Mouse (Mus musculus): ENCODE results near the gene Trpt1. TPM values are rescaled to one million over a fixed set of nuclear protein-coding genes. Genes with fewer than 3 reads are reported as not detected.

The Trpt1 gene
- polyA plus RNA-seq, 1 experiment from 2014 or later: 12.7 TPM

- H3K4me2 ChIP-seq (replicated peaks): peak overlapping the region; percentile 62
- H3K9me3 ChIP-seq: no peaks in the 10 kb centered on the region
- peaks cover 7% of the 10 kb centered on the region for H3K36me3 ChIP-seq
- peaks cover 33% of the 10 kb centered on the region for H3K4me1 ChIP-seq
- no peak overlapping the region for H3K27ac ChIP-seq
- peaks cover 15% of the 10 kb centered on the region for H3K27me3 ChIP-seq (replicated peaks)
- 15% methylated on average over 15 of the region's 15 CpGs for WGBS
- peak overlapping the region; percentile 57; the same call in 1 of the 2 replicates for H3K9ac ChIP-seq
- no peak for ATAC-seq (ENCODE audit: low FRiP score, low read depth)
- H3K4me3 ChIP-seq: peak overlapping the region; percentile 48
These were observed 27.2 kb upstream of the Trpt1 start for GRCm38 (mm10) chr19:6968491-6969271.

DNA sequence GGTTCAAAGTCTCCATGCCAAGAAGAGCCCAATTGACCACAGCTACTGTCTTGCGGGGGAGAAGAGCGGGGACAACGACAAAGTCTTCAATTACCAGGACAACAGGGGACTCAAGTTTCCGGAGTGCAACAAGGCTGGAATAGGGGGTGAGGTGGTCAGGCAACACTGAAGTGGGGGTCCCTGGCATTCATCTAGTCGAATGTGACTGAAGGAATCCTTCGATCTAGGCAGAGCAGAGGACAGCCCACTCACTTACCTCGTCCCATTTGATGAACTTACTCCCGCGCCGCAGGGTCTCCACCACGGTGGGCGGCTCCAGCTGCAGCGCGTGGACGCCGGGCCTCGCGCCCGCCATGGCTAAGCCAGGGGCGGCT is 26.7 kb upstream of the Trpt1 start:
- Histone ChIP-seq H3K4me1 (peaks cover 38% of the 10 kb centered on the region), H3K4me3 (peak overlapping the region; percentile 48), H3K36me3 (peaks cover 7% of the 10 kb centered on the region), H3K27ac (no peak overlapping the region), H3K4me2 (replicated peaks) (peak overlapping the region; percentile 62), H3K9me3 (no peaks in the 10 kb centered on the region), H3K27me3 (replicated peaks) (peaks cover 15% of the 10 kb centered on the region), H3K9ac (peak overlapping the region; percentile 57)
- WGBS: under 1% methylated on average over 20 of the region's 20 CpGs
- no peak for ATAC-seq (ENCODE audit: low FRiP score, low read depth)

DNA sequence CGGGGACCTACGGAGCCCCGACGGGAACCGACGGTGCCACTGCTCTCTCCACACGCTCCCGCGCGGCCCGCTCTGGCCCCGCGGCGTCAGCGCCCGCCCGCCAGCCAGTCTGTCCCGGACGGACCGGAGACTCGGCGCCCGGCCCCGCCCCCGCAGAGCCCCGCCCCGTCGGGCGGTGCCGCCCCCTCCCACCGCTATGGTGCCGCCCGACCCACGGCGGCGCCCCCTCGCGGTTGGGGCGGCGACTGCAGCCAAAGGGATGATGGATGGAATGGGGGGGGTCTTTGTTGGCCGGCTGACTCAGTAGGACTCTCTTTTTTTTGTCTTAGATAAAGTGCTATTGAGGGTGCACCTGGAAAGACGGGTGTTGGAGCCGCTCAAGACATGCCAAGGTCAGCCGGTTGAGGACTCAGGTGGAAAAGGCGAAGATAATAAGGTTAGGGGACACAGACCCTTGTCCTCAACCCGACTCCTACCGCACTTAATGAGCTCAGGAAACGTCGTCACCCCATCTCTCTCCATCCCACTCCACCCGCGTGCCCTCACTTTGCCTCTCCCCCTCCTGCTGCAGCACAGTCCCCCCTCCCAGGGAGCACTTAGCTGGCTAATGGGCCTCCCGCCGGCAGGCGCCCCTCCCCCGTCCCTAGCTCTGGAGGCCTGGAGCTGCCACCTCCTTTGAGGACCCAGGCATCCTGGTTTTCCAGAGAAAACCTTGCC is 26.1 kb upstream of the Trpt1 start:
- H3K27ac ChIP-seq: no peak overlapping the region
- H3K4me2 ChIP-seq (replicated peaks): peak overlapping the region; percentile 62

DNA sequence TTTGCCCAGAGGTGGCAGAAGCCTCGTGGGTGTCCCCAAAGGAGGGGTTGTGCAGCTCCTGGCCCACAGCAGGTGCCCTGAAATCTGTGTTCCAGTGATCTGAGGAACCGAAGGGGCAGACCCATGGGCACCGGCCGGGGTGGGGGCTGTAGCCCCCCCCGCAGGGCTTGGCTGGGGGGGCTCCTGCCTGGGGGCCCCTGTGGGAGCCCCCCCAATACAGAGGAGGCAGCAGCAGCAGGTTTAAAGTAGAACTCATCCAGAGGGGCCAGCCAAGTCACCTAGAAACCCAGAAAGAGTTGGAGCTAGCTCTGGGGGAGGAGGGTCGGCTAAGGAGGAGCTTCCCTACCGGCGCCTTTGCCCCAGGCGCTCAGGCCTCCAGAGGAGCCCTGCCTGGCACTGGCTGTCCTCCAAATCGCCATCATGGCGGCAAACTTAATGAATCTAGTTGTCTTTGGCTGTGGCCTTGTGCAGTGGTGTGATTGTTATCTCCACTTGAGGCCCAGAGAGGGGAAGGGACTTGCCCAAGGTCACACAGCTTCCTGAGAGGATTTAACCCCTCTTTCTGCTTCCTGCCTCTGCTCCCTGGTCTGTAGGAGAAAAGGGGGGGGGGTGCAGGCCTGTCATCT is 25.4 kb upstream of the Trpt1 start:
- no peak for ATAC-seq (ENCODE audit: low FRiP score, low read depth)
- Histone ChIP-seq H3K9me3 (no peaks in the 10 kb centered on the region), H3K9ac (no peak overlapping the region), H3K4me1 (peaks cover 38% of the 10 kb centered on the region), H3K27ac (no peak overlapping the region), H3K4me2 (replicated peaks) (peak overlapping the region; percentile 62), H3K4me3 (peak overlapping the region; percentile 48; the same call in 1 of the 2 replicates), H3K36me3 (no peaks in the 10 kb centered on the region), H3K27me3 (replicated peaks) (peaks cover 15% of the 10 kb centered on the region)
- WGBS: 20% methylated on average over 11 of the region's 11 CpGs

More for the DNA sequence above, 26.1 kb upstream of the Trpt1 start:
- under 1% methylated on average over 50 of the region's 55 CpGs for WGBS
- no peak for ATAC-seq (ENCODE audit: low FRiP score, low read depth)
- peaks cover 15% of the 10 kb centered on the region for H3K27me3 ChIP-seq (replicated peaks)
- peak overlapping the region; percentile 57 for H3K9ac ChIP-seq
- H3K9me3 ChIP-seq: no peaks in the 10 kb centered on the region
- peaks cover 2% of the 10 kb centered on the region for H3K36me3 ChIP-seq
- peaks cover 38% of the 10 kb centered on the region for H3K4me1 ChIP-seq
- H3K4me3 ChIP-seq: peak overlapping the region; percentile 48

GRCm38 (mm10) chr19:6971644-6972043 is 24.3 kb upstream of the Trpt1 start:
- H3K9ac ChIP-seq: 0 out of 2 replicates have a peak overlapping the region, but pooled peaks have one; percentile 21
- H3K4me1 ChIP-seq: peaks cover 48% of the 10 kb centered on the region
- H3K36me3 ChIP-seq: 0 out of 2 replicates have a peak, but pooled peaks cover under 1% of the 10 kb centered on the region
- H3K4me2 ChIP-seq (replicated peaks): 0 out of 2 replicates have a peak overlapping the region, but pooled peaks have one; percentile 7
- 22% methylated on average over 6 of the region's 6 CpGs for WGBS
- no peak overlapping the region for H3K27ac ChIP-seq
- no peaks in the 10 kb centered on the region for H3K9me3 ChIP-seq
- no peak overlapping the region for H3K4me3 ChIP-seq
- H3K27me3 ChIP-seq (replicated peaks): peaks cover 15% of the 10 kb centered on the region
- no peak for ATAC-seq (ENCODE audit: low FRiP score, low read depth)

DNA sequence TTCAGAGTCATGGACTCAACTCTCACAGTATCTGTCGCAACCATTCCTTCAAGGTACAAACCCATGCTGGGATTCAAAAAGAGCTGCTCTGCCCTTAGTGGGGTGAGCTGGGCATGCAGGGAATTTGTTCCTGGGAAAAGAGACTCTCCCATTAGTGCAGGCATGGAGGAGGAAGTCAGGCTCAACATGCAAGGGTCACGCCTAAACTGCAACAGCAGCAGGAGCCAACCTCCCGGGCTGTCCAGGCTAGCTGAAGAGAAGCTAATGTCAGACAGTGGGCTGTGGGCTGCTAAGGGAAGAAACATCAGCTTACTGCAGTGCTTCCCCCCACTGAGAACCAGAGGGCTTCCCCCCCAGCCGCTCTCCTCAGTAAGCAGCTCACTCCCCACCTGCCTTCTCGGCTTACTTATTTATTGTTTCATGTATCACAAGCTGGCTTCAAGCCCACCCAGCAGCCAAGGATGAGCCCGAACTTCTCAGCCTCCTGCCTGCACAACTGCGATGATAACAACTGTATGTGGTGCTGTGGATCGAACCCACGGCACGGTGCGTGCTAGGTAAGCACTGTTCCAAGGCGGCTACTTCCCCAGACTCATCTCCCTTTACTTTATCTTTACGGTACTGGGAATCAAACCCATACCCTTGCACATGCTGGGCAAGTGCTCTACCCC is 23.5 kb upstream of the Trpt1 start:
- Histone ChIP-seq H3K27me3 (replicated peaks) (peaks cover 15% of the 10 kb centered on the region), H3K27ac (no peak overlapping the region), H3K4me1 (peaks cover 54% of the 10 kb centered on the region), H3K9ac (no peak overlapping the region), H3K9me3 (no peaks in the 10 kb centered on the region), H3K4me3 (no peak overlapping the region), H3K36me3 (peaks cover 6% of the 10 kb centered on the region), H3K4me2 (replicated peaks) (no peak overlapping the region)
- ATAC-seq (ENCODE audit: low FRiP score, low read depth): no peak
- 86% methylated on average over 13 of the region's 13 CpGs for WGBS

DNA sequence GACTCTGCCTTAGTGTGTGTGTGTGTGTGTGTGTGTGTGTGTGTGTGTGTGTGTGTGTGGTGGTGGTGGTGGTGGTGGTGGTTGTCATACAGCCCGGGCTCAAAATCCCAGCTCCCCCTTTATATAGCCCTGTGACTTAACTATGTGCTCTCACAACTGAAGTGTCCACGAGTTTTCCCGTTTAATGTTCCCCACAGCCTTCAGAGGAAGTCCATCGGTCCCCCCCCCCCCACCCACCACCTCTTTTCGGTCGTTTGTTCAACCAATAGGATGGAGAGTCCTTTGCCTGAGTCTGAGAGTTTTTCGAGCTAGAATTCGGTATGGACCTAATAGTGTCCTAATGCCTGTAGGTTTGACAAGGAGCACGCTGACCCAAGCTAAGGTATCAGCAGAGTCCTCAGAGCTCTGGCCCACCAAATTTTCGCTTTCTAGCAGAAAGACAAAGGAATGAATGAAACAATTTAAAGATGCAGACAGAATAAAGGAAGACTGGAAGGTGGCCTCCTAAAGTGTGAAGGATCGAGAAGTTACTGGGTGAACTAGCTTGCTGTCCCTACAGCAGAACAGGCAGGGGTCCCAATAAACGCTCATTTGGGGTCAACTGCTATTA is 22.2 kb upstream of the Trpt1 start:
- no peak for ATAC-seq (ENCODE audit: low FRiP score, low read depth)
- peak overlapping the region; percentile 89 for H3K9ac ChIP-seq
- peaks cover 9% of the 10 kb centered on the region for H3K27me3 ChIP-seq (replicated peaks)
- peak overlapping the region; percentile 76 for H3K4me2 ChIP-seq (replicated peaks)
- peaks cover 60% of the 10 kb centered on the region for H3K4me1 ChIP-seq
- H3K4me3 ChIP-seq: peak overlapping the region; percentile 67
- whole genome bisulfite sequencing: 30% methylated on average over 12 of the region's 12 CpGs
- H3K36me3 ChIP-seq: peaks cover 19% of the 10 kb centered on the region
- H3K27ac ChIP-seq: no peak overlapping the region
- H3K9me3 ChIP-seq: no peaks in the 10 kb centered on the region

- peak within 1 kb of the TSS; percentile 76 for H3K4me2 ChIP-seq (replicated peaks)
- WGBS: under 1% methylated on average over 70 of the region's 84 CpGs
- peak; percentile 61 for ATAC-seq (ENCODE audit: low FRiP score, low read depth)
- H3K27ac ChIP-seq: peak within 1 kb of the TSS; percentile 84
- H3K36me3 ChIP-seq: peaks cover 19% of the 10 kb centered on the region
- H3K27me3 ChIP-seq (replicated peaks): peaks cover 3% of the 10 kb centered on the region; the same call in 1 of the 2 replicates
- peak within 1 kb of the TSS; percentile 89 for H3K9ac ChIP-seq
- H3K4me1 ChIP-seq: peaks cover 62% of the 10 kb centered on the region
- H3K4me3 ChIP-seq: peak within 1 kb of the TSS; percentile 67
- H3K9me3 ChIP-seq: no peaks in the 10 kb centered on the region
These were observed 21.4 kb upstream of the Trpt1 start, which contains the start of gene Ppp1r14b for GRCm38 (mm10) chr19:6974211-6975205. Gene Ppp1r14b, plus strand, starts transcription at chr19:6974968.

- Histone ChIP-seq H3K4me3 (peak within 1 kb of the TSS; percentile 67), H3K9me3 (no peaks in the 10 kb centered on the region), H3K36me3 (peaks cover 19% of the 10 kb centered on the region), H3K27ac (peak within 1 kb of the TSS; percentile 81), H3K27me3 (replicated peaks) (no peaks in the 10 kb centered on the region), H3K4me1 (peaks cover 56% of the 10 kb centered on the region), H3K4me2 (replicated peaks) (peak within 1 kb of the TSS; percentile 76), H3K9ac (peak within 1 kb of the TSS; percentile 89)
- WGBS: under 1% methylated on average over 16 of the region's 16 CpGs
- peak; percentile 19; the same call in 1 of the 2 replicates for ATAC-seq (ENCODE audit: low FRiP score, low read depth)
These were observed 20.1 kb upstream of the Trpt1 start, which contains the start of gene Plcb3 for GRCm38 (mm10) chr19:6975537-6976521. Gene Plcb3, minus strand, starts transcription at chr19:6976470.
